Mouse (Mus musculus): Measurements from ENCODE around the gene Olfr843. TPM values are rescaled to one million over a fixed set of nuclear protein-coding genes. Genes with fewer than 3 reads are reported as not detected.

Olfr843 gene
- not detected for total RNA-seq (2021)
- long read RNA-seq, experiment 1: 0 reads
- long read RNA-seq, experiment 2: 0 reads

- DNase-seq (ENCODE audit: low spot score in 2 of 2): no peak
Measured at GRCm38 (mm10) chr9:19251887-19252286, at the start of gene Olfr843. Gene Olfr843 (minus strand): TSS chr9:19251987.

Other genes with a start within 250 kb of the Olfr843 start
- not detected for gene Olfr835, start 219.3 kb downstream of the Olfr843 start, total RNA-seq (2021)
- not detected for gene Olfr836, start 131.6 kb downstream of the Olfr843 start, total RNA-seq (2021)
- gene Olfr837, start 115.7 kb downstream of the Olfr843 start, total RNA-seq (2021): not detected
- gene Olfr839-ps1, start 74.7 kb downstream of the Olfr843 start, total RNA-seq (2021): not detected
- not detected for gene Olfr844, start 64.4 kb upstream of the Olfr843 start, total RNA-seq (2021)
- not detected for gene Olfr845, start 84.5 kb upstream of the Olfr843 start, total RNA-seq (2021)
- not detected for gene Olfr846, start 112.0 kb upstream of the Olfr843 start, total RNA-seq (2021)
- gene Olfr847, start 126.7 kb upstream of the Olfr843 start, total RNA-seq (2021): not detected
- gene Olfr849, start 188.3 kb upstream of the Olfr843 start, total RNA-seq (2021): not detected
- gene Olfr850, start 226.3 kb upstream of the Olfr843 start, total RNA-seq (2021): not detected
- not detected for gene Olfr851, start 241.3 kb upstream of the Olfr843 start, total RNA-seq (2021)

All from adrenal gland, adult 18-20 months (tissue).